Comparison of ENCODE assay signal across 8 mouse cellular contexts in genomic region chr8:126586599-126587577, GRCm38 (mm10). TPM values are rescaled to one million over a fixed set of nuclear protein-coding genes. Genes with fewer than 3 reads are reported as not detected.
DNase-seq lines count a peak whose midpoint lies in the region; ATAC-seq lines count a peak whose summit lies in the region.

No protein-coding gene starts in this region.

- WGBS in embryonic facial prominence, embryonic 11.5 days = 75% methylated on average over 10 of the region's 10 CpGs
- WGBS in embryonic facial prominence, embryonic 10.5 days = 79% methylated on average over 10 of the region's 10 CpGs
- WGBS in intestine, embryonic 14.5 days = 58% methylated on average over 10 of the region's 10 CpGs

- H3K27ac ChIP-seq in embryonic facial prominence, embryonic 11.5 days (replicated peaks; ENCODE audit: low read depth, low read length) = no peak overlapping the region
- H3K27ac ChIP-seq in embryonic facial prominence, embryonic 10.5 days (replicated peaks) = no peak overlapping the region
- peak overlapping the region; percentile 36 for H3K27ac ChIP-seq in intestine, embryonic 14.5 days (ENCODE audit: low read depth)

- no peak overlapping the region for H3K9ac ChIP-seq in embryonic facial prominence, embryonic 11.5 days (replicated peaks; ENCODE audit: low read length)
- H3K9ac ChIP-seq in intestine, embryonic 14.5 days (ENCODE audit: low read length) = peak overlapping the region; percentile 100

- no peaks in the 10 kb centered on the region for H3K9me3 ChIP-seq in embryonic facial prominence, embryonic 11.5 days (replicated peaks; ENCODE audit: control insufficient read depth, low read length)
- no peaks in the 10 kb centered on the region for H3K9me3 ChIP-seq in embryonic facial prominence, embryonic 10.5 days
- no peaks in the 10 kb centered on the region for H3K9me3 ChIP-seq in megakaryocyte, embryonic 14.5 days
- H3K9me3 ChIP-seq in intestine, embryonic 14.5 days (ENCODE audit: control insufficient read depth, low read length) = no peaks in the 10 kb centered on the region

- H3K27me3 ChIP-seq in embryonic facial prominence, embryonic 11.5 days (ENCODE audit: control insufficient read depth, insufficient read depth, low read length) = no peaks in the 10 kb centered on the region
- no peaks in the 10 kb centered on the region for H3K27me3 ChIP-seq in embryonic facial prominence, embryonic 10.5 days (replicated peaks; ENCODE audit: low read depth, poor library complexity, severe bottlenecking)
- H3K27me3 ChIP-seq in megakaryocyte, embryonic 14.5 days (replicated peaks) = no peaks in the 10 kb centered on the region
- H3K27me3 ChIP-seq in intestine, embryonic 14.5 days (replicated peaks; ENCODE audit: control insufficient read depth, insufficient read depth, low read length) = no peaks in the 10 kb centered on the region
- H3K27me3 ChIP-seq in splenic B cell, adult 2 months (ENCODE audit: control insufficient read depth, insufficient read depth, low read length, poor library complexity, severe bottlenecking) = no peaks in the 10 kb centered on the region

- H3K4me1 ChIP-seq in embryonic facial prominence, embryonic 11.5 days (ENCODE audit: control insufficient read depth, insufficient read depth, low read length) = peaks cover 8% of the 10 kb centered on the region
- peaks cover 88% of the 10 kb centered on the region for H3K4me1 ChIP-seq in embryonic facial prominence, embryonic 10.5 days
- peaks cover 65% of the 10 kb centered on the region for H3K4me1 ChIP-seq in megakaryocyte, embryonic 14.5 days
- H3K4me1 ChIP-seq in intestine, embryonic 14.5 days (replicated peaks; ENCODE audit: control insufficient read depth, insufficient read depth, low read length) = peaks cover 53% of the 10 kb centered on the region

- no peak for ATAC-seq in embryonic facial prominence, embryonic 11.5 days (replicated peaks; ENCODE audit: insufficient number of reproducible peaks, low FRiP score, low TSS enrichment, low read depth)
- ATAC-seq in megakaryocyte, adult 5-6 weeks (ENCODE audit: poor library complexity, severe bottlenecking) = no peak
- no peak for ATAC-seq in intestine, embryonic 14.5 days (replicated peaks; ENCODE audit: low FRiP score, low TSS enrichment, low read depth)

- H3K36me3 ChIP-seq in embryonic facial prominence, embryonic 11.5 days (replicated peaks; ENCODE audit: control insufficient read depth, insufficient read depth, low read depth, low read length) = no peaks in the 10 kb centered on the region
- H3K36me3 ChIP-seq in embryonic facial prominence, embryonic 10.5 days (replicated peaks) = peaks cover 44% of the 10 kb centered on the region
- H3K36me3 ChIP-seq in megakaryocyte, embryonic 14.5 days (replicated peaks; ENCODE audit: low read length) = peaks cover 71% of the 10 kb centered on the region
- peaks cover 56% of the 10 kb centered on the region for H3K36me3 ChIP-seq in intestine, embryonic 14.5 days (ENCODE audit: control insufficient read depth, insufficient read depth, low read length)
- H3K36me3 ChIP-seq in splenic B cell, adult 2 months (ENCODE audit: control insufficient read depth, insufficient read depth, low read length, poor library complexity, severe bottlenecking) = no peaks in the 10 kb centered on the region

- no peak overlapping the region for H3K4me3 ChIP-seq in embryonic facial prominence, embryonic 11.5 days (ENCODE audit: low read depth, low read length)
- H3K4me3 ChIP-seq in embryonic facial prominence, embryonic 10.5 days = no peak overlapping the region; the same call in 1 of the 2 replicates
- peak overlapping the region; percentile 100 for H3K4me3 ChIP-seq in megakaryocyte, embryonic 14.5 days (replicated peaks)
- peak overlapping the region; percentile 100; the same call in 1 of the 2 replicates for H3K4me3 ChIP-seq in intestine, embryonic 14.5 days (ENCODE audit: low read depth, low read length)

- peak overlapping the region; percentile 21; the same call in 1 of the 2 replicates for H3K4me2 ChIP-seq in embryonic facial prominence, embryonic 11.5 days (ENCODE audit: low read depth, low read length)
- H3K4me2 ChIP-seq in intestine, embryonic 14.5 days (ENCODE audit: low read length) = peak overlapping the region; percentile 95

- DNase-seq in embryonic facial prominence, embryonic 11.5 days (ENCODE audit: low spot score) = no peak
- no peak for DNase-seq in embryonic facial prominence, embryonic 10.5 days (ENCODE audit: low spot score)
- DNase-seq in intestine, embryonic 14.5 days (ENCODE audit: low spot score) = no peak
- DNase-seq in splenic B cell, adult 2 months (ENCODE audit: low read depth, low spot score) = peak; percentile 51
- DNase-seq in cerebellum, postnatal 14 days = no peak
- DNase-seq in frontal cortex, postnatal 14 days (ENCODE audit: low spot score in 2 of 2) = no peak

RNA-seq across cellular contexts. Expression of gene Irf2bp2, which starts 6.9 kb away (rescaled TPM):
- 6.5 and 6.9 TPM in 2 replicates for polyA plus RNA-seq in embryonic facial prominence, embryonic 11.5 days (2014; fragmentation: Nextera tagmentation; extraction: Ambion mirVana)
- polyA plus RNA-seq in embryonic facial prominence, embryonic 10.5 days (2016; fragmentation: Nextera tagmentation; extraction: Ambion mirVana) = 4.5 and 5.4 TPM in 2 replicates
- polyA plus RNA-seq in megakaryocyte, embryonic 14.5 days (2012; ENCODE audit: insufficient read depth, low replicate concordance) = 51.5 and 58.6 TPM in 2 replicates
- total RNA-seq in megakaryocyte, adult 5-6 weeks (2015) = 95.9 and 105 TPM in 2 replicates
- total RNA-seq in megakaryocyte, adult 5-6 weeks (2017) = 93.8 and 99.8 TPM in 2 replicates
- polyA plus RNA-seq in intestine, embryonic 14.5 days (2014; fragmentation: Nextera tagmentation; extraction: Ambion mirVana) = 11.3 and 11.5 TPM in 2 replicates

Comparison
In these comparisons a context has a peak if more than half of its experiments do, and no peak if none do; other contexts are left out.
1. H3K4me3 ChIP-seq: peak in megakaryocyte, embryonic 14.5 days (single experiment) and intestine, embryonic 14.5 days (single experiment); none in embryonic facial prominence, embryonic 11.5 days (single experiment) and embryonic facial prominence, embryonic 10.5 days (single experiment).